Mouse (Mus musculus): Measurements from ENCODE around the gene Arsb.

Arsb gene

DNA sequence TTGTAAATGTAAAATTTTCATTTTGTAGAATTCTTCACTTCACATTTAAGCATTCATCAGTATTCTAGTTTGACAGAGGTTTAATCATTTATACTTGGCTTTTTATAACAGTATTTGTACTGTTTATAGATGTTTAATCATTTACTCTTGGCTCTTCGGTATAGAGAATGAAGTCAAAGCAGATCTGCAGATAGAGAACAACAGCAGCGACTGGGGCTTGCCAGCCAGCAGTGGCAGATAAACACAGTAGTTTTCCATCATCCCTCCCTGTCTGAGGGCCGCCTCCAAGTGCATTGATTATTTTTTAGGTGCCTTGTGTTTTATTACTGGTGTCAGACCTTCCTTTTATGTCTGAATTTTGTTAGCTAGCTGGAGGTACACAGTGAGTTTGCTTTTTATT, 118.6 kb downstream of the Arsb start:
- no peak for DNase-seq (ENCODE audit: low read depth)

DNA sequence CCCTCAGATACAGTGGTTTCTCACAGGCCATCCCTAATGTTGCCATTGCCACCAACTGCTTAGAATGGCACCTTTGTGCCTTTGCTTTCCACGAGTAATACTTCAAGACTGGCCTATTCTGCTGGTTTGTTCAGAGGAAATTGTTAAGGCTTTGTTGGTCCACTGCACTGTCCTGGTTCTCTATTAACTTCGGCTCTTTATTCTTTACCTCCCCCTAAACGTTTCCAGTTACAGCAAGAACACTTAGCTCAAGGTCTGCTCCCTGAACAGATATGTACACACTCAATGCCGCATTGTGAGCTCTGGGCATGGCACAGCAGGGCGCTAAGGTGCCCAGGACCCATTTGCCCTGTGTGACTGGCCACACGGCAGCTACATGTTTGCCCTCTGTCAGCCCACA, 119.8 kb downstream of the Arsb start:
- no peak for DNase-seq (ENCODE audit: low read depth)

DNA sequence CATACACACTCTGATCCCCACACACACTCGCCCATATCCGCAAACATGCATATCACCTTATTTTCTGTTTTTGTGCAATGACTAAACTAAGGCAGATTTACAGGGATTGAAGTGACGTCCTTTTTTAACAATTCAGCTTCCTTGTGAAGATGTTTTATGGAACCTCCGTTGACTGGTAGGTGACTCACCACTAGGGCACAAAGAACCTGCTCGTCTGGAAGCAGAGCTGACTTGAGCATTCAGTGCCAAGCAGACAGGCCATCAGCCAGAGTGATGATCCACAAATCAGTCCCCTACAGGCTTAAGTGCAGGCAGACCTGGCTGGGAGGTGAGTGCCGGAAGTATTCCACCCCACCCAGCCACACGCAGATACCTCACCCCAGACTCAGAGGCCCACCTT, 120.7 kb downstream of the Arsb start:
- no peak for DNase-seq (ENCODE audit: low read depth)

DNA sequence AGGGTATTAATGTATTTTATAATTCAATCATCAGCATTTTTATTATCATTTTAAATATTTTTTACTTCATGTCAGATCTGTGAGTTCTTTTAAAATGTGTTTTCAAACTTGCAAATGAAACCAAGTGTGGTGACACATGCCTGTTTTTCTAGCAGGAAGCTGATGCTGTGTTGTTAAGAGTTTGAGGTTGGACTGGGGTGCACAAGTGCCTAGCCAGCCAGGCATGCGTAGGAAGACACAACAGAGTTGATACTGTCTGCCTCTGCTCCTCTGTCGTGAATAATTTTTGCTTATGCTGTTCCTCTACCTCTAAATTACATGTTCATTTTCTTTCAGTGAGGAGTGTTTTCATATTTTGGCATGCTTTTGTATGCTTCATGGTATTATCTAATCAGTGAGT, 122.7 kb downstream of the Arsb start:
- peak; percentile 61 for DNase-seq (ENCODE audit: low read depth)

DNA sequence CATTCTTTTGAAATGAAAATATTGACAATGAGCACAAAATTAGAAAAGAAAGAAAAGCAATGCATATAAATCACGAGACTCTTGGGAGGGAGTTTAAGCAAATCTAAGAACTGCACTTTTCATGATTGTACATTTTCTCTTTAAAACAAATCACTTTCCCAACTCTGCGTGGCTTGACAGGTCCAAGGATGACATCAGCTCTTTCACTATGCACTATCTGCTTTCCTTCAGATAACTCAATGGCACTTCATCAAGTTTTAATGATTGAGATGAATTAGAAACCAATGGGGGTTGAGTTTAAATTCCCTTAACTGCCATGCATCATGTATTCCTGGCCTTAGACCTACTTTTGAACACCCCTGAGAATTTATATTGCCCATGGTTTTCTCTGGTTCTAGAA, 124.0 kb downstream of the Arsb start:
- DNase-seq (ENCODE audit: low read depth), result no peak

DNA sequence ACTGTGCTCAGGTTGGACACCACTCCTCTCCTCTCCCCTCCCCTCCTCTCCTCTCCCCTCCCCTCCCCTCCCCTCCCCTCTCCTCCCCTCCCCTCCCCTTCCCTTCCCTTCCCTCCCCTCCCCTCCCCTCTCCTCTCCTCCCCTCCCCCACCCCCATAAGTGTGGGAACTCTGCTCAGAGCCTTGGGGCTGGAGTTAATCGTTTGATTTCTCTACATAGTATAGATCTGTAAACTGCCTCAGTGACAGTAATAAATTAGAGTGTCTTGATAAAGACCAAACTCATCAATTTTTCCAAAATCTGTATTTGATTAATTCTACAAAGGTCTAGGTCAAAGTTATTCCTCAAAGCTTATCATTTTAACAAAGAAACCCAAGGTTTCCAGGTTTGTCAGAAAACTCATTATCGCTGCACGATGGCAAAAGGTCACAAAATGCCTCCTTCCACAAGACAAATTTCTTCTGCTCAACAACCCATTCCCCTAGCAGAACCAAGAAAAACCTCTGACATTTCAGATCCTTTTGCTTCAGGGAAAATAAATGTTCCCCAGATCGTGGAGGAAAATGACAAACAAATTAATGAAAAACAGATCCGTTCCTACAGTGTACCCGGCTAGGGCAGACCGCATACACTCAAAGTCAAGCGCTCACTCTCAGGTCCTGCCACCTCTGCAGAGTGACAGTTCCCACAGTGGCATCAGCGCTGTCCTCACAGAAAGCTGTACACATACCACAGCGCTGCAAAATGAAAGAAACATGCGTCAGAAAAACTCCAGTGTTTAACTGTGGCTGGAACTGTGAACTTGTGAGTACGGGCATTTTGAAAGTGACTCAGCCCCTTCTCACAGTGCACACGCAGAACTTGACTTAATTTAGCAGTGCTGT, 126.8 kb downstream of the Arsb start:
- peak; percentile 63 for DNase-seq (ENCODE audit: low read depth)

DNA sequence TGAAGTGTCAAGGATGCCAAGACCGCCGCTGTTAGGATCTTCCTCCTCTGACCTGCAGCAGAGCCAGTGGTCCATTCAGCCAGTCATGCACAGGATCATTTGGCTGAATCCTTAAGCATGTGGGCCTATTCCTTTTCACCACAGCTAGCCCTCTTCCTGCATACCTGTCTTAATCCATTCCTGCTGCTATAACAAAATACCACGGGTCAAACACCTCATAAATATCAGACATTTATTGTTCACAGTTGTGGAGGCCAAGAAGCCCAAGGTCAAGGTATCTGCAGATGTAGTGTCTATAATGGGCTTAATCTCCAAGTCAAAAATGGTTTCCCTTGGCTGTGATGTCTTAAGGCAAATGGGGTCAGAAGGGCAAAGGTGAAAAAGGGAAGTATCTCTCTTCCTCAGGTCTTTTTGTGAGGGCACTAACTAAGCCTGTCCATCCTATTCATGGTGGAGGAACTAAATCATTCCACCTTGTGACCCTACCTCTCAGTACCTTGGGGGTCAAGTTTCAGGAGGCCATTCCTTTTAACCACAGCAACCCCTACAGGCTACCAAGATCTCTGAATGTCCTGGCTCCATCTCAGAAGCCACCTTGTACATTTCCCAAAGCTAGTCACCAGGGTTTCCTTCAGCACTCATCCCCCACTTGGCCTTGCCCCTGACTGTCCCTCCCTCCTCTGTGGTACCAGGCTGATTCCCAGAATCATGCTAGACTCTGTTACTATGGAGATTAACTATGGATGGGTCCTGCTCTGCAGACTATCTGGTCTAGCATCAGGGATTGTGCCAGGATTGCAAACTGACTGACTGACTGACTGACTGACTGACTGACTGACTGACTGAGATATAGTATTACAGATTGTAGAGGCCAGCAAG, 128.2 kb downstream of the Arsb start:
- no peak for DNase-seq (ENCODE audit: low read depth)

DNA sequence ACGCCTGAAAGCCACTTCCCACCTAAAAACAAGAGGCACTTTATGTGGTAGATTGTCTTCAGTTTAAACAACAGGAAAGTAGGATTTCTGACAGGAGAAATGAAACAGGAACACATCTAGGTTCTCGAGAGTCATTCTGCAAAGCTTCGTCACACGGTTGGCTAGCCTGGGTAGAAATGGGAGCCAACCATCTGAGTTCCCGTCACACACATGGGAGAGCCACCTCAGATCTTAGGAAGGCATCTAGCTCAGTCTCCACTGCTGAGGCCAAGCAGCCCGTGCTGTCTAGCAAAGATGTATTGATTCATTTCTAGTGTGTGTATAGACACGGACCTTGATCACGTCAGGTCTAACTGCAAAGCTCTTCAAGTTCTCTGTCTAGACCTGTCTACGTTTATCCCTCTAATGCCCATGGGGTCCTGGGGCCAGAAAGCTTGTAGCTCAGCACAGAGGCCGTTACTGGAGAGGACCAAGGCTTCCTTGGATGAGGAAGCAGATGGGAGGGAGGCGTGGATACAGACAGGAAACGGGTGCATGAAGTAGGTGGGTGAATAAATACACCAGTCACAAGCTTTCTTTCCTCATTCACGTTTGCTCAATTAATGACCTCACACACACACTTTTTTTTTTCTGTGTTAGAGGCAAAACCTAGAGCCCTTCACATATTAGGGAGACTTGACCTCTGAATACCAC, 129.7 kb downstream of the Arsb start:
- no peak for DNase-seq (ENCODE audit: low read depth)

DNA sequence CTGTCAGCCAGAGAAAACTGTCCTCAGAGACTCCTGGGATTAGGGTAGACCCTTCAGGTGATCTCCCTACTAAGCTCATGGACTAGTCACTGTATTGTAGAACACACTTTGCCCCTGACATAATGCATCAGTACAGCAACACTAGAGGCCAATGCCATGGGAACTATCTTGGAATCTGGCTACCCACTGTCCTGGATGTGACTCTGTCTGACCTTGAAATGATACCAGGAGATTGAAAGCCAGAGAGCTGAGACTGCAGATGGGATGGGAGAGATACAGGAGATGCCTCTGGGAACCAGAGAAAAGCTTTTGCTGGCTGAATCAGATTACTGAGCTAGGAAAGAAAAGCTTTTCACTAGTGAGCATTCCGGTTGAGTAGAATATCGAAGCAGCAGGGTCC, 130.7 kb downstream of the Arsb start:
- no peak for DNase-seq (ENCODE audit: low read depth)

DNA sequence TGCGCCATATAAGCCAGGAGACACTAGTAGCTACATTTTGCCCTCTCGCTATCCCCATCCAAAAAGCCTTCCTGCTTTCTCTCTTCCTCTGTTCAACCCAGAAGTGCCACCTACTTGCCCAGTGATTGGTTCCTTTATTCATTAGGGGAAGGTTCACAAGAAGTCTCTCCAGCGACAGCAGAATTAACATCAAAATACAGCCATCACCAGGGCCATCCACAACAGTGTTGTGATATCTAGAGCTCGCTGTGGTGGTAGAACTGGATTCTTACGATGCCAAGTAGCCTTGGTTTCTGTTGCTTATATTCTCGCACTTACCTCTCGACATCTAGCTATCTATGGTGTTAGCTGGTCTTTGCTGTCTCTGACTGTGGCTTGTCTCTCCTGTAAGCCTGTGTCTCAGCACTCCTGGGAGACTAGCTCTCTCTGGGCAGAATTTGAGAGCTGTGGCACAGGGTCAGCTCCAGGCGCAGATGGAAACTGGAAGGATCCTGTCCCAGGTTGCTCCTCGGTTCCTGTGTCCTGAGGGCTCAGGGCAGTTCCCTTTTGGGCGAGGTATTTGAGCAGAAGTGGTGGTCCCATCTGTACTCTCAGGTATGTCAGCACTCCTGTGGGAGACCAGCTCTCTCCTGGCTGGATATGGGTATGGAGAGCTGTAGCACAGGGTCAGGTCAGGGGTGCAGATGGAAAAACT, 135.3 kb downstream of the Arsb start:
- no peak for DNase-seq (ENCODE audit: low read depth)

DNA sequence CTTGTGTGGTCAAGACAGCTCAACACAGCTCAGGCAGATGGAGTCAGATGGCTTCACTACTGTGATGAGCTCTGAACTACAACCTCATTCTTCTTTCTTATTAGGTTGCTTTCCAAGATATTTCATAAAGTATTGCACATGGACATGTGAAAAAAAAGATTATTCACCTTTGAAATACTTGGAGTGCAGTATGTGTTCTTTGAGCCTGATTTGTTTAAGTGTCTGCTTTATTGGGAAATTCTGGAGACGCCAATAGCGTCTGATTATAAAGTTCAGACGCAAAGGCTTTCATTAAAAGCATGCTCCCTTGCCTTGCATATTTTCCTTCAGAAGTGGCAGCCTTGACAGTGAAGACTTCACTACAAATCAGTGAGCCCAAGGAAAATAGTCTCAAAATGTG, 136.5 kb downstream of the Arsb start:
- no peak for DNase-seq (ENCODE audit: low read depth)

DNA sequence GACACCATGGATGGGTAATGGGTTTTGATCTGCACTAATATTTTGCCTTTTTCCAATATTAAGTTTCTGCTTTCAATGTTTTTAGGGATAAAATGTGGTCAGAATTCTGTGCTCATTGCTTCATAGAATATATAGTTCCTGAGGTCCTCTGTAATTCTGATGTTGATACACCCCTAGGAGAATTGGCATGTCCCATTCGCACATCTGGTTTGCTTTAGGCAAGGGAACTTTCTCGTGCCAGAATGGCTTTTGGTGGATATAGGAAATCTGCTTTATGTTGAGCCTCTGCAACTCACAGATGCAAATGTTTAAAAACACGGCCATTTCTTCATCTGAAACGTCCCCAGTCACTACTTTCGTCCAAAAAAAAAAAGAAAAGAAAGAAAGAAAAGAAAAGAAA, 138.4 kb downstream of the Arsb start:
- DNase-seq (ENCODE audit: low read depth), result no peak

DNA sequence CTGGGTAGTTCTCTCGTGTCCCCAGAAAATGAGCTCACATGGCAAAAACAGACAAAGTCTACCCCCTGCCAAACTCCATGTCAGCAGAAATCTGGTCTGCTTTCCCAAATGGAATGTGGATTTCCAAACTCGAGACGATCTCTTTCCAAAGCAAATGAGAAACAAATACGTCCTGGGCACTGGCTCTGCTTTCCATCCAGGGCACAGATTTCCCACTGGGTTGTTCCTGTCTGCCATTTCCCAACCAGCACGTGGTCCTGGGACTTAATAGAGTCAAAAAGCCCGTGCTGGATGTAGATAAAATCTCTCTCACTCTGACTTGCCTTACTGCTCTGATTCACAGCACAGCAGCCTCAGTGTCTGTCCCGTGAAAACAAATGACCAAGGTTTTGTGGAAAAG, 139.6 kb downstream of the Arsb start:
- DNase-seq (ENCODE audit: low read depth), result no peak

DNA sequence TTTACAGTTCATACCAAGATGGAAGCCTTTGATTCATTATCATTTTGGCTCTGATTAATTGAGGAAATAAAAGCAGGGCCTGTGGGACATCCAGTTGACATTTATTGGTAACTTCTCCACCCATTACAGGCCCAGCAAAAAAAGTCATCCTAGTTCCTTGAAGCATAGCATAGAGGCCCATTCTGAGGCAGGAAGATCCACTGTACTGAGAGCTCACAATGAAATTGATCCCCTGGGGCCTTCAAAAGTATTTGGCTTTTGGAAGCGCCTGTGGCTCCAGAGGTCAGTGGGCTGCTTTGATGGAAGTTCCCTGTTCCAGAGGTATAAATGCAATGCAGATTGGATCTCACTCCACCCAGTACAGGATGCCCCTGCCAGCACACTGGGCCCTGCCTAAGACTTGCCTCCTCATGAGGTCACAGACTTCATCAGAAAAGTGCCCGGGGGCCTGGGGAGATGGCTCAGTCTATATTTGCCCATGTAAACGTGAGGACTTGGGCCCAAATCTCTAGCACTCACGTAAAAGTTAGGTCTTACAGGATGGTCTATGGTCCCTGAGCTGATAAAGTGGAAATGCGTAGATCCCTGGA, 141.0 kb downstream of the Arsb start:
- no peak for DNase-seq (ENCODE audit: low read depth)

DNA sequence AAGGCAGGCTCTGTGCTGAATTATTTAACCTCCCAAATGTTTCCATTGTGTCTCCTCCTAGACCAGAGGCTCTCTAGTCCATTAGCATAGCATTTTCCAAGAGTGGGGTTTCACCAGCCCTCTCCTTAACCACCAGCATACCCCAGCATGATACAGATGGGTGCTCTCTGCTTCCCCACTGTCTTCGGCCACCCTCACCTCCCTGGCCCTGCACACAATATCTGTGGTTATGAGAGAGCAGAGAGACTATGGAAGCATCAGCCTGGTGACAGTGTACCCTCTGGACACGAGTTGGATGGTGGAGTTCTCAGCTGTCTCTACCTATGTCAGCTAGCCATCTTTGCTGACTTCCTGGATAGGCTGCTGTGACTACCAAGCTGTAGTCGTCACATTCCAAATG, 142.8 kb downstream of the Arsb start:
- DNase-seq (ENCODE audit: low read depth), result no peak

DNA sequence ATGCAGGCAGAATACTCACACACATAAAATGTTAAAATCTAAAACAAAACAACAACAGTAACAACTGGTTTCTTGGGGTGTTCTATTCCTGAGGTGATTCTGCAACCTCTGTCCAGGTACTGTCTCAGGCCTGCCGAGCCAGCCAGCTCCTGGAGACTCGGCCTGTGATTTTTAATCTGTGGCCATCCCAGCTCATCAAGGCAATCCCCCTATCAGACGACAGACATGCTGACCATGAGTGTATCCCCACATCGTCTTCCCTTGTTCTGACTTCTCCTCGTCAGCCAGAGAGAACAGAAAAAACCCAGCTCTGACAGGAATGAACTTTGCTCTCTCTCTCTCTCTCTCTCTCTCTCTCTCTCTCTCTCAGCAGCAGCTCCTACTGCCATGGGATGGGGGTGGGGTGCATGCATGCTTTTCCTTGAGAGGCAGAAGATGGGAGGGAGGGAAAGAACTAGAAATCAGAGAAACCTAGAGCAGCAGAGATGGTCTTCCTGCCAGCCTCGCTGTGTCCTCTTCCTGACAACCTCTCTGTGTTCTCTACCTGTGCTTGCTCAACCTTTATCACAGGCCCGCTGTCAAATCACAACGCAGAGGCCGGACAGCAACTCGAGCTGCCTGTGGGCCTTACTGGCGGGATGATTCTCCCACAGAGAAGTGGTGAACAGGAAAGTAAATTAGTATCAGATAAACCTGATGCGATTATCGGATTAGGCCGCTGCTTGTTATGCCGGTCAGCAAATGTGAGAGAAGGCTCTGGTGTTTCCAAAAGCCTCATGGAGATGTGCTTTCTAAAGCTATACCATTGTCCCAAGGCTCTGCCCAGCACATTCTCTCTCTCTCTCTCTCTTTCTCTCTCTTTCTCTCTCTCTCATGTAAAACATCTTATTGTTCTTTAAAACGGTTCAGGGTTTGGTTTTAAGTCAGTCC, 144.5 kb downstream of the Arsb start:
- DNase-seq (ENCODE audit: low read depth), result no peak

DNA sequence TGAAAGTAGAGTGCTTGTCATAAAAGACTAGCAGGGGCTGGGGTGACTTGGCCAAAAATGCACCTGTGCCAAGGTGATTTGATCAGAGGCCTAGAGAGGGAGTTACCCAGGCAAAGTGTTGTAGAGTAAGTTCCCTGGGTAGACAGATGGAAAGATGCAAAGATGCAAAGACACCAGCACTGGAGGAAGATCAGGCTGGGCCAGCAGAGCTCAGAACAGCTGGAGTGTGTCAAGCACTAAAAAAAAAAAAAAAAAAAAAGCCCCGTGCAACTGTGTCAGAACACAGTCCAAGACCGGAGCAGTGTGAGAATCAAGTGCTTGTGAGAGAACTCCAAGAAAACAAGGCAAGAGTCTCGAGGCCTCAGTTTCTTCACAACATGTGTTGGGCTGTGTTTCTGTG, 148.1 kb downstream of the Arsb start:
- DNase-seq (ENCODE audit: low read depth), result no peak

DNA sequence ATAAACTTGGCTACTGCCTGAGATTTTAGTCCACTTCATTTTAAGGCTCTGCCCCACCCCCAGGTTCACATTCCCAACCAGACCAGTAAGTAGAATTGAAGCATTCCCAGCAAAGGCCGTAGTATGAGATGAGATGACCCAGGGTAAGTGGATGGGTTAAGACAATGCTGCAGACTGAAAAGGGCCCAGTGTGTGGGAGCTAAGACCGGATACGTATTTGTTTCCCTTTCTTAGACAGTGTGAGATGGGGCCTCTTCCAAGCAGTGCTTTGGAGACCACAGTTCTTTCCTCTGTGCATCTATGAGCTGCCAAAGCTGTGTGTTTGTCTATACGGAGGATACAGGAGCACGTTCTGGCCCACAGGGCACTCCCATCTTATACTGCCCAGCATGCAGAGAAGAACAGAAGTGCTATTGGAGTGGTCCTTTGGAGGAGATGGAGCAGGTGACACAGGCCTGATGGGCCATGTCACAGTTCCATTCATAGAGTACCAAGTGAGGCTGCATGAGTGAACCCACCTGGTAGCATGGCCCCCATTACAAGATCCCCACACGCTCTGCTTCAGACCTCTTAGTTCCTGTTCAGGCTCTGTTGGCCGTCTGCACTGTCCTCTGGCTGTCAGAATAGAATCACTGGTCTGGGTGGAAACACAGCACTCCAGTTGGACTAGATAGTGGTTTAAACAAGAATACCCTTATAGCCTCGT, 148.8 kb downstream of the Arsb start:
- no peak for DNase-seq (ENCODE audit: low read depth)

DNA sequence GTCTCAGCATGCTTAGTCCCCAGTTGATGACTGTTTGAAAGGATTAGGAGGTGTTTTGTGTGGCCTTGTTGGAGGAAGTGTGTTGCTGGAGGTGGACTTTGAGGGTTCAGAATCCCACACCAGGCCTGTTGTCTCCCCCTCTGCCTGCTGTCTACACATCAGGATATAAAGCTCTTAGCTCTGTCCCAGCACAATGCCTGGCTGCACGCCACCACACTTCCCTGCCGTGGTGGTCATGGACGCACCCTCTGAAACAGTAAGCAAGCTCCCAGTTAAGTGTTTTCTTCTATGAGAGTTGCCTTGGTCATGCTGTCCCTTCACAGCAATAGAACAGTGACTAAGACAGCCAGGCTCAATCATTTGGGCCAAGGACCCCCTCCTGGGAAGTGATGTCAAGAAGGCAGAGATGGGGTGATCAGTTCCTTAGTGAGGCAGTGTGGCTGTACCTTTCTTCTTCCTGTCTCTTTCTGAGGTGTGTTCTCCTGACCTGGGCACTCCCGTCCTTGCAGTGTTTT, 149.4 kb downstream of the Arsb start:
- DNase-seq (ENCODE audit: low read depth), result no peak
